Mouse (Mus musculus): ENCODE results near the gene Gm10309. TPM values are rescaled to one million over a fixed set of nuclear protein-coding genes. Genes with fewer than 3 reads are reported as not detected.

Gm10309 gene
- polyA plus RNA-seq, 1 experiment from 2014 or later, result not detected

DNA sequence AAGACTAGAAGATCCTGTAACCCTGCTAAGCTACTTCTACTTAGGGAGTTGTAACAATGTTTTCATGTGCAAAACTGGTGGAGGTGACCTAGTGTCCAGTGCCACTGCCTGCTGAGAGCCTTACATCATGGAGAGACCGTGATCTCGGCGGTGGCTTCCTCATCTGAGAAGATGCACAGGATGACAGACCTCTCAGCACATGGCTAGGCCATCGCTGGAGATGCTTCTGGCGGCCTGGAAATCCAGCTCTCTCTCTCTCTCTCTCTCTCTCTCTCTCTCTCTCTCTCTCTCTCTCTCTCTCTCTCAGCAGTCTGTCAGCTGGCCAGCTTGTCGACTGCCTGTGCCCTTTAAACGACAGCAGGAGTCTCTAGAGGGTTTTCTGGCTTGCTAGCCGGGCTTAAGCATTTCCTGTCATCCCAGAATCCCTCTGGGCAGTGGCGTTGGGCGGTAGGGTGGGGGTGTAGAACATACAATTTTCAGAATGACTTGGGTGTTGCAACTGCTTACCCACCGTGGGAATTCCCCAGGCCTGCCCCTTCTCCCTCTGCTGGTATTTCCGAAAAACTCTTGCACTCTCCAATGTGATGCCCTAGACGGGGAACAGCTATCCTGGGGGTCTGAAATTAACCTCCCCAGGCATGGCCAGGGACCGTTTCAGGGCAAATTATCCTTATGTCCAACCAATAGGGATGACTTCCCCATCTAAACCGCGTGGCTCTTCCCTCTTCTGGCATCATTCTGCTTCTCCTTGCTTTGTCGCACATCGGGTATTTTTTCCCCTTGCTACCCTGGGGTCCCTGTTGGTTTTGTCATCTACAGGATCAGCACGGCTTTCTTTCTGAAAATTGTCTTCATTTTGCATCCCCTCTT is 2.5 kb upstream of the Gm10309 start:
- H3K4me1 ChIP-seq (replicated peaks; ENCODE audit: control insufficient read depth, insufficient read depth, low read length), result no peaks in the 10 kb centered on the region
- H3K27ac ChIP-seq (ENCODE audit: low read depth, low read length), result no peak overlapping the region; the same call in 1 of the 2 replicates
- H3K36me3 ChIP-seq (ENCODE audit: control insufficient read depth, insufficient read depth), result no peaks in the 10 kb centered on the region
- no peak overlapping the region for H3K4me3 ChIP-seq (ENCODE audit: low read depth, low read length)
- WGBS, result 73% methylated on average over 19 of the region's 19 CpGs
- H3K4me2 ChIP-seq (replicated peaks; ENCODE audit: low read depth), result no peak overlapping the region
- no peak for TF ChIP-seq CTCF (IDR thresholded peaks at IDR 0.05; ENCODE audit: low read depth)
- H3K9me3 ChIP-seq (ENCODE audit: control insufficient read depth), result no peaks in the 10 kb centered on the region
- no peak for ATAC-seq
- no peaks in the 10 kb centered on the region for H3K27me3 ChIP-seq (replicated peaks; ENCODE audit: control insufficient read depth, insufficient read depth, low read length)
- no peak overlapping the region for H3K9ac ChIP-seq (ENCODE audit: low read depth, low read length)

DNA sequence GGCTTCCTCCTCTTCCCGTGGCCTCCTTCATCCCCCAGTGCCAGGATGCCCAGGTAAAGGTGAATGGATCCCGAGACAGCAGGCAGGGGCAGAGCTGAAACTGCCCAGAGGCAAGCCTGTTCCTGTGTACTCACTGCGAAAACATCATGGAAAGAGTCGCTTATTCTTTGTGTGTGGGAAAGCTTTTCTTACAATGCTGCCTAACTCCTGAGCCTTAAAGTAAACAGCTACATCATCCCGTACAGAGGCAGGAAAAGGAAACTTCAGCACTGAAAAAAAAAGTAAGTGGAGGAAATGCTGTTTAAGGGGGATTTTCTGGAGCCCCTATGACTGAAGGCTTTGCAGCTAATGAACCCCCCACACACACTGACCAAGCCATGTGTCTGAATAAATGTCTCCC is 1.8 kb upstream of the Gm10309 start:
- no peaks in the 10 kb centered on the region for H3K27me3 ChIP-seq (replicated peaks; ENCODE audit: control insufficient read depth, insufficient read depth, low read length)
- no peak overlapping the region; the same call in 1 of the 2 replicates for H3K27ac ChIP-seq (ENCODE audit: low read depth, low read length)
- WGBS, result 51% methylated on average over 5 of the region's 5 CpGs
- H3K4me3 ChIP-seq (ENCODE audit: low read depth, low read length), result no peak overlapping the region
- no peak for ATAC-seq
- no peaks in the 10 kb centered on the region for H3K9me3 ChIP-seq (ENCODE audit: control insufficient read depth)
- TF ChIP-seq CTCF (IDR thresholded peaks at IDR 0.05; ENCODE audit: low read depth), result no peak
- H3K4me1 ChIP-seq (replicated peaks; ENCODE audit: control insufficient read depth, insufficient read depth, low read length), result no peaks in the 10 kb centered on the region
- no peak overlapping the region for H3K4me2 ChIP-seq (replicated peaks; ENCODE audit: low read depth)
- no peak overlapping the region for H3K9ac ChIP-seq (ENCODE audit: low read depth, low read length)
- H3K36me3 ChIP-seq (ENCODE audit: control insufficient read depth, insufficient read depth), result 0 out of 2 replicates have a peak, but pooled peaks cover 2% of the 10 kb centered on the region

DNA sequence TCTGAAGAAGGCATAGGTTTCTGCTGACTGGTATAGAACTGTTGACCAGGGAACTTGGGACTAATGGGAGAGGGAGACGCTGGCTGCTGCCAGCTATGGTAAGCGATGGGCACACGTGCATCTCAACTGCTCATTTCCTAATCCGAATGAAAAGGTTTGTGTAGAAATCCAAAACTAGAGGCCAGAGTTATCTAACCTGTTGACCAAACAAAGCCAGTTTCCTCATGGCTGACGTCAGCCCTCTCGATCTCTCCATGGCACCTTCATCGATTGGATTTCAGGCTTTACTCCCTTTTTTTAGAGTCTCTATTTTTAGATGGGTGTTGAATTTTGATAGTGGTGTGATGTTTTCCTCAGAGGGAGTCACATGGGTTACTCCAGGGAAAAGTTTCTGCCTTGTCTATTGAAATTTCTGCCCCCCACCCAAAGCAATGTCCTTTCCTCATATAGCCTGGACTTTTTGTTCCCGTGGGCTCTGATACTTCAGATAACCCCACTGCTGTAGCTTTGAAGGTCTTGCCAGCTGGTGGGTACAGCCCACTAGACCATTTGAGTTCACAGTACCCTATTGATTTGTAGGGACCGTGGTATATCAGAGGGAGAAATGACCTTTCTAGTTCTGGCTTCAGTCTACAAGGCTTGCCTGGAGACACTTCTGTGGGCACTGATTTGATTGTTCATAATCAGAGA is 1.7 kb downstream of the Gm10309 start:
- Histone ChIP-seq H3K9ac (ENCODE audit: low read depth, low read length) (no peak overlapping the region), H3K4me1 (replicated peaks; ENCODE audit: control insufficient read depth, insufficient read depth, low read length) (no peaks in the 10 kb centered on the region), H3K4me2 (replicated peaks; ENCODE audit: low read depth) (no peak overlapping the region), H3K27ac (ENCODE audit: low read depth, low read length) (no peak overlapping the region), H3K4me3 (ENCODE audit: low read depth, low read length) (no peak overlapping the region), H3K9me3 (ENCODE audit: control insufficient read depth) (no peaks in the 10 kb centered on the region), H3K27me3 (replicated peaks; ENCODE audit: control insufficient read depth, insufficient read depth, low read length) (no peaks in the 10 kb centered on the region), H3K36me3 (ENCODE audit: control insufficient read depth, insufficient read depth) (peaks cover 6% of the 10 kb centered on the region; the same call in 1 of the 2 replicates)
- TF ChIP-seq CTCF (IDR thresholded peaks at IDR 0.05; ENCODE audit: low read depth), result no peak
- WGBS, result 95% methylated on average over 9 of the region's 9 CpGs
- no peak for ATAC-seq

DNA sequence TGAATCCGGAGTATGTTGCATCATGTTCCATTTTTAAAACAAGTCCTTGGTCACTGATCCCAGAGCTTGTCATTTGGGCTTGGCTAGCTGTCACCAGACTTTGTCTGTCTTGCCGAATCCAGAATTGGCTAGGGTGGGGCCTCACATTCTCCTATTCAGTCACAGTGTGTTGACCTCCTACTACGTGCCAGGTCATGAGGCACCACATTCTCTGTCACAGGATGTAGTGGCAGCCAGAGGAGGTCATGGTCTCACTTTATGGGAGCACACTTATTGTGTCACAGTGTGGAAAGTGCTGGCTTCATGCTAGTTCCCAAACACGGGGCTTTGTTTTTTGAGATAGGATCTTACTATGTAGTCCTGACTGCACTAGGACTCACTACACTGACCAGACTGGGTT is 3.6 kb downstream of the Gm10309 start:
- ATAC-seq, result no peak
- H3K9ac ChIP-seq (ENCODE audit: low read depth, low read length), result no peak overlapping the region
- WGBS, result 79% methylated on average over 4 of the region's 4 CpGs

DNA sequence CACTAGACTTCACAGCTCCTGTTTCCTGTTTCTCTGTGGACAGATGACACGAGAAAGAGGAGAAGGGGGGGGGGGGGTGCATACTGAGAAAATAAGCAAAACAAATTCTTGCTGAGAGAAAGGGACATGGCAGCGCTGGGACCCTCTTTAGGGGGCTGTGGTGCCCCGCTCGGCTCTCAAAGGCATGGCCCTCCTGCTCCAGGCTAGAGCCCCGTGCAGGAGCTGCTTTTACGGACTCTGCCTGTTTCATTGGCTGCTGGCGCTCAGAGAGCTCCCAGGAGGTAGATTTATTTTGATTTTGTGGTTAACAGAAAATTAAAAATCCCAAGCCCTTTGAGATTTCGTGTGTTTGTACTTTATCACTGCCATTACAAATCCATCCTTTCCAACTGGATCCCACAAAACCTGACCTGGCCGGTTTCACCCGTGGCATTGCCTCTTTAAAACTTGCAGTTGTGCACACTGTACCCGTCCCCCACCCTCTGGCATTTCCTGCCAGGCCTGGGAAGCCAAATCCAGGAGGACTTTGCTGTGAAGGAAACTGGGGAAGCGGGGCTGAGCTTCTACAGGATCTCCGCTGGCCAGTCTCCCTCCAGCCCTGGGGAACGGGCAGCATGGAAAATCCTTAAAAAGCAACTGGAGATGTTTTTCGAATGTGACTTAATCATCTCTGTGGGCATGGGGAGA is 5.5 kb downstream of the Gm10309 start:
- H3K4me1 ChIP-seq (replicated peaks; ENCODE audit: control insufficient read depth, insufficient read depth, low read length), result no peaks in the 10 kb centered on the region
- no peak overlapping the region for H3K4me3 ChIP-seq (ENCODE audit: low read depth, low read length)
- ATAC-seq, result no peak
- no peak overlapping the region for H3K4me2 ChIP-seq (replicated peaks; ENCODE audit: low read depth)
- H3K9ac ChIP-seq (ENCODE audit: low read depth, low read length), result no peak overlapping the region
- no peaks in the 10 kb centered on the region for H3K27me3 ChIP-seq (replicated peaks; ENCODE audit: control insufficient read depth, insufficient read depth, low read length)
- H3K9me3 ChIP-seq (ENCODE audit: control insufficient read depth), result no peaks in the 10 kb centered on the region
- peaks cover 12% of the 10 kb centered on the region; the same call in 1 of the 2 replicates for H3K36me3 ChIP-seq (ENCODE audit: control insufficient read depth, insufficient read depth)
- TF ChIP-seq CTCF (IDR thresholded peaks at IDR 0.05; ENCODE audit: low read depth), result no peak
- H3K27ac ChIP-seq (ENCODE audit: low read depth, low read length), result no peak overlapping the region
- WGBS, result 66% methylated on average over 15 of the region's 15 CpGs

More for the DNA sequence above, 3.6 kb downstream of the Gm10309 start:
- no peak overlapping the region for H3K4me2 ChIP-seq (replicated peaks; ENCODE audit: low read depth)
- no peak overlapping the region for H3K4me3 ChIP-seq (ENCODE audit: low read depth, low read length)
- H3K36me3 ChIP-seq (ENCODE audit: control insufficient read depth, insufficient read depth), result peaks cover 12% of the 10 kb centered on the region; the same call in 1 of the 2 replicates
- H3K27ac ChIP-seq (ENCODE audit: low read depth, low read length), result no peak overlapping the region
- no peak for TF ChIP-seq CTCF (IDR thresholded peaks at IDR 0.05; ENCODE audit: low read depth)
- H3K4me1 ChIP-seq (replicated peaks; ENCODE audit: control insufficient read depth, insufficient read depth, low read length), result no peaks in the 10 kb centered on the region
- H3K9me3 ChIP-seq (ENCODE audit: control insufficient read depth), result no peaks in the 10 kb centered on the region
- H3K27me3 ChIP-seq (replicated peaks; ENCODE audit: control insufficient read depth, insufficient read depth, low read length), result no peaks in the 10 kb centered on the region

DNA sequence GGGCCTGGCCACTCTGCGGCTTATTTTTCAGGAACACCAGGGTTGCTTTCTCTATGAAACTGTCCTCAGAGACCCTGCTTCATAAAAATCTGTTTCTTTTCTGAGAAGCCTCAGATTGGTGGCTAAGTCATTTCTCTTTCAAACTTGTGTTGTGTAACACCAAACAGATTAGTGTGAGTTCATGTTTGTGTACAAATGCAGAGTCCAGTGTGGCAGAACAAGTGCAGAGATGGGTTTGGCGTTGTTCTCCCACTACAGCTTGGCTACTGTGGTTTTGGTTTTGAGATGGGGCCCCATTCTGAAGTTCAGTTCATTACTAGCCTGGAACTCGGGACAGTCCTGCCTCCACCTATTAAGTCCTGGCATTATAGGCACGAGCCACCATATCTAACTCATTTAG is 7.7 kb downstream of the Gm10309 start:
- no peaks in the 10 kb centered on the region for H3K9me3 ChIP-seq (ENCODE audit: control insufficient read depth)
- 88% methylated on average over 4 of the region's 4 CpGs for WGBS
- H3K4me2 ChIP-seq (replicated peaks; ENCODE audit: low read depth), result no peak overlapping the region
- TF ChIP-seq CTCF (IDR thresholded peaks at IDR 0.05; ENCODE audit: low read depth), result no peak
- H3K36me3 ChIP-seq (ENCODE audit: control insufficient read depth, insufficient read depth), result peaks cover 19% of the 10 kb centered on the region; the same call in 1 of the 2 replicates
- H3K27ac ChIP-seq (ENCODE audit: low read depth, low read length), result no peak overlapping the region
- 0 out of 2 replicates have a peak, but pooled peaks cover 3% of the 10 kb centered on the region for H3K4me1 ChIP-seq (replicated peaks; ENCODE audit: control insufficient read depth, insufficient read depth, low read length)
- H3K27me3 ChIP-seq (replicated peaks; ENCODE audit: control insufficient read depth, insufficient read depth, low read length), result no peaks in the 10 kb centered on the region
- no peak overlapping the region for H3K9ac ChIP-seq (ENCODE audit: low read depth, low read length)
- ATAC-seq, result no peak
- no peak overlapping the region for H3K4me3 ChIP-seq (ENCODE audit: low read depth, low read length)

All from intestine, postnatal 0 days (tissue).